Mouse (Mus musculus): ENCODE data around the gene Fto.

- no peak for TF ChIP-seq POLR2A (IDR thresholded peaks at IDR 0.05; ENCODE audit: low read depth, low read length)
- no peak for TF ChIP-seq CTCF (conservative IDR thresholded peaks at IDR 0.05; ENCODE audit: insufficient read depth, insufficient read length, low read depth, low read length)
Measured at GRCm38 (mm10) chr8:91448667-91449329, 135.5 kb downstream of the Fto start.
